Mouse (Mus musculus) bone marrow, adult 2 months (tissue): Measurements from ENCODE around the gene Tmem115.

Source experiments
- CTCF ChIP-seq: fragments of 200-500 bp; IDR thresholded peaks from 2 replicates; pipeline ENCODE4 v1.5.1; 2011; ENCODE audit warnings: low read length, control low read depth; ENCODE audit not compliant: control insufficient read depth, insufficient read depth
- POLR2A ChIP-seq: fragments of 200-500 bp; IDR thresholded peaks from 2 replicates; pipeline ENCODE4 v1.6.1; 2011; ENCODE audit warnings: low read depth, mild to moderate bottlenecking, control low read depth, low read length, borderline replicate concordance; ENCODE audit not compliant: control insufficient read depth

DNA sequence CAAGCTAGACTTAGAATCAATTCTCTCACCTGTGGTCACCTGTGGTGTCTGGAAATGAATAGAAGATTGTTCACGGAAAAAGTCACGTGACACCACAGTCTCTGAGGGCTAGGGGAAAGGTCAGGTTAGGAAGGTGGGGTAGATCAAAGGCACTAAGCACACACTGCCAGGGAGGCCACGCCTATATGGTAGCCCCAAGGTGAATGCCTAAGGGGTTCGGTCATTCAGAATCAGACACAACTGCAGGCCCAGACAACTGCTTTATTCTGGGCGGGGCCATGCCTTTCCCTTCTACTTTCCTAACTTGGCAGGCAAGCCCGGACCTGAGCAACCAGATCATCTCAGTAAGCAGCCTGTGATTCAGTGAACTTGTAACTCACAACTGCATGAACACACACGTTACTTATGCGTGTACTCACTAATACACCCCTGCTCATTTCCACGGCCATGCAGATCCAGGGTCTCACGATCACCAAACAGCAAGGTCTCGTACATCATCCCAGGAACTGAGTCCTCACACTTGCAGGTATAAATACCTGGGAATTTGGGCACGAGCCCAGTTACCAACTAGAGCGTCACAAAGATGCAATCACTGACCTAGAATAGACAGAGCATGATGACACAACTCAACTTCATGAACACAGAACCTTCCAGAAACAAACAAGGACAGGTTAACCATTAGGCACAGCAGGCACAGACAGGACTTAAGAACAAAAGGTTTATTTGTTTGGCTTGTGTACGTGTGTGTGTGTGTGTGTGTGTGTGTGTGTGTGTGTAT lies 42.0 kb downstream of the Tmem115 start:
- no peak for TF ChIP-seq CTCF
- TF ChIP-seq POLR2A, result no peak
